Mouse (Mus musculus): Measurements from ENCODE around the gene Smyd2. TPM values are rescaled to one million over a fixed set of nuclear protein-coding genes. Genes with fewer than 3 reads are reported as not detected.

Gene Smyd2
- total RNA-seq, 2 experiments from 2014 or later, result 200 to 329 TPM

GRCm38 (mm10) chr1:189834166-189834565, 88.0 kb downstream of the Smyd2 start:
- H3K27ac ChIP-seq, result no peak overlapping the region
- no peak overlapping the region for H3K4me3 ChIP-seq
- no peak for DNase-seq
- intact Hi-C loops (cut with DNase I), result no loop called here
- no peak for TF ChIP-seq CTCF (IDR thresholded peaks at IDR 0.05)

- Histone ChIP-seq H3K27ac (no peak overlapping the region), H3K4me3 (no peak overlapping the region)
- no peak for TF ChIP-seq CTCF (IDR thresholded peaks at IDR 0.05)
- intact Hi-C loops (cut with DNase I), result no loop called here
- no peak for DNase-seq
These were observed 88.8 kb downstream of the Smyd2 start for GRCm38 (mm10) chr1:189833351-189833750.

- H3K4me3 ChIP-seq, result no peak overlapping the region
- no peak for TF ChIP-seq CTCF (IDR thresholded peaks at IDR 0.05)
- no peak for DNase-seq
- intact Hi-C loops (cut with DNase I), result no loop called here
- no peak overlapping the region for H3K27ac ChIP-seq
These were observed 91.3 kb downstream of the Smyd2 start for GRCm38 (mm10) chr1:189830797-189831232.

Other genes starting within 250 kb of the Smyd2 start
- under 1 TPM; 0.03 to 0.05 TPM for gene Cenpf, start 234.3 kb downstream of the Smyd2 start, total RNA-seq (2021)
- gene Ptpn14, start 194.1 kb downstream of the Smyd2 start, total RNA-seq (2021), result 10 to 100 TPM in 1 of 2 experiments, 1 to 10 TPM in 1; 9.3 to 15.1 TPM
- 1 to 10 TPM; 3.7 to 4.6 TPM for gene Prox1, start 248.4 kb upstream of the Smyd2 start, total RNA-seq (2021)

Measured in gastrocnemius, adult 2 months (tissue).